Mouse (Mus musculus): Measurements from ENCODE around the gene Wdtc1. TPM values are rescaled to one million over a fixed set of nuclear protein-coding genes. Genes with fewer than 3 reads are reported as not detected.

The Wdtc1 gene
- polyA plus RNA-seq, 1 experiment from 2014 or later: 13.9 TPM

GRCm38 (mm10) chr4:133372278-133372665 lies 19.0 kb upstream of the Wdtc1 start:
- H3K4me1 ChIP-seq: peaks cover 52% of the 10 kb centered on the region

GRCm38 (mm10) chr4:133371621-133372277 lies 18.5 kb upstream of the Wdtc1 start:
- Histone ChIP-seq H3K4me2 (peak overlapping the region; percentile 55), H3K36me3 (peaks cover 2% of the 10 kb centered on the region; the same call in 1 of the 2 replicates), H3K27ac (no peak overlapping the region), H3K4me1 (peaks cover 51% of the 10 kb centered on the region), H3K9ac (no peak overlapping the region), H3K4me3 (peak overlapping the region; percentile 76), H3K27me3 (no peaks in the 10 kb centered on the region), H3K9me3 (no peaks in the 10 kb centered on the region)
- 58% methylated on average over 7 of the region's 7 CpGs for WGBS
- no peak for ATAC-seq (ENCODE audit: insufficient number of reproducible peaks, low FRiP score, low TSS enrichment, low read depth)

More at GRCm38 (mm10) chr4:133372278-133372665, 19.0 kb upstream of the Wdtc1 start:
- Histone ChIP-seq H3K9ac (no peak overlapping the region), H3K36me3 (peaks cover 2% of the 10 kb centered on the region; the same call in 1 of the 2 replicates), H3K27me3 (no peaks in the 10 kb centered on the region), H3K4me3 (peak overlapping the region; percentile 76), H3K27ac (no peak overlapping the region), H3K4me2 (peak overlapping the region; percentile 55), H3K9me3 (no peaks in the 10 kb centered on the region)
- 54% methylated on average over 6 of the region's 6 CpGs for WGBS
- ATAC-seq (ENCODE audit: insufficient number of reproducible peaks, low FRiP score, low TSS enrichment, low read depth): no peak

- Histone ChIP-seq H3K9ac (peak overlapping the region; percentile 70), H3K9me3 (no peaks in the 10 kb centered on the region), H3K4me1 (peaks cover 43% of the 10 kb centered on the region), H3K27me3 (no peaks in the 10 kb centered on the region), H3K27ac (peak overlapping the region; percentile 88), H3K4me3 (peak overlapping the region; percentile 76), H3K36me3 (peaks cover 2% of the 10 kb centered on the region; the same call in 1 of the 2 replicates), H3K4me2 (peak overlapping the region; percentile 55)
- 62% methylated on average over 22 of the region's 22 CpGs for whole genome bisulfite sequencing
- no peak for ATAC-seq (ENCODE audit: insufficient number of reproducible peaks, low FRiP score, low TSS enrichment, low read depth)
Observed at GRCm38 (mm10) chr4:133370298-133371274, 17.3 kb upstream of the Wdtc1 start.

DNA sequence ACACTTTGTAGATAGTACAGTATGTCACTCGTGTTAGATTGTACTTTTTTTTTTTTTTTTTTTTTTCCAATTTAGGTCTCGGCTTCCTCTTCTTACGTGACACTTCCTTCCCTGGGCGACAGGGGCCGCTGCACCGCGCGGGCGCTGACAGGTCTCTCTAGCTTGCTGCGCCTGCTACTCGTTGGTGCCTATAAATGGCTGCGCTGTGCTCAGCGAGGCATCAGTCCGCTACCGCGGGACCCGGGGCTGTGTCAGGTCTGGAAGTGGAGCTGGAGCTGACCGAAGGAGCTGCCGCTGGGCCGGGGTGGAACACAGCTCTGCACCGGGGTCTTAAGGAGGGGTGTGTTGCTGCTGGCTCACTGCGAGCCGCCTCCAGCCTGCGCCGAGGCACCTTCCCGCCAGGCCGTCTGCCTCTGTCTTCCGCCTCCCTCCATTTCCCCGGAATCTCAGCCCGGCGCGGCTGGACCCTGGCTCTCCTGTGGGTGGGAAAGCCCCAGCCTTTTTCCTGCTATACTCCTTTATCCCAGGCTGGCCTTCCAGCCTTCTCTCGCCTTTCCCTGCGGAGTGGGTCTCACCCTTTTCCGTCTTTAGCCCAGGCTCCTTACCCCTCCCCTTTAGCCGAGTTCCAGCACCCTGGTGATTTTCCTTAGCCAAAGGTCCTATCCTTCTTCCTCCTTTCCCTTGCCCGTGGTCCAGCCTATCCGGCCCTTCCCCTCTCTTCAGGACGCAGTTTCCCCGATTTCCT lies 16.4 kb upstream of the Wdtc1 start, which contains the start of gene Slc9a1:
TSS of gene Slc9a1 (plus strand) at position 154 of the 745 bp plus-strand sequence.
- H3K27me3 ChIP-seq: no peaks in the 10 kb centered on the region
- H3K9ac ChIP-seq: peak within 1 kb of the TSS; percentile 70
- peak; percentile 89 for ATAC-seq (ENCODE audit: insufficient number of reproducible peaks, low FRiP score, low TSS enrichment, low read depth)
- H3K9me3 ChIP-seq: no peaks in the 10 kb centered on the region
- H3K4me1 ChIP-seq: peaks cover 41% of the 10 kb centered on the region
- peaks cover 2% of the 10 kb centered on the region; the same call in 1 of the 2 replicates for H3K36me3 ChIP-seq
- WGBS: under 1% methylated on average over 37 of the region's 40 CpGs
- H3K27ac ChIP-seq: peak within 1 kb of the TSS; percentile 88
- peak within 1 kb of the TSS; percentile 55 for H3K4me2 ChIP-seq
- H3K4me3 ChIP-seq: peak within 1 kb of the TSS; percentile 76

DNA sequence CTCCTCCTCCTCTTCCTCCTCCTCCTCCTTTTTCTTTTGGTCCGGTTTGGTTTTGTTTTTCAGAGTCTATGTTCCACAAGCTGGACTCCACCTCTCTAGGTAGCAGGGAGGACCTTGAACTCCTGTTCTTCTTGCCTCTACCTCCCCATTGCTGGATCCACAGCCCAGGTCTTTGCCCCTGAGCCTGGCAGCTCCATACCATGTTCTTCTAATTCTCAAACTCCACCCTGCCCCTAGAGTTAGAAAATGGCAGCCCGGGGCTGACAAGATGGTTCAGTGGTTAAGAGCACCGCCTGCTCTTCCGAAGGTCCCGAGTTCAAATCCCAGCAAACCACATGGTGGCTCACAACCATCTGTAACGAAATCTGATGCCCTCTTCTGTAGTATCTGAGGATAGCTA lies 1.4 kb upstream of the Wdtc1 start:
- no peak overlapping the region for H3K4me2 ChIP-seq
- no peak overlapping the region for H3K9ac ChIP-seq
- H3K4me3 ChIP-seq: no peak overlapping the region
- no peaks in the 10 kb centered on the region for H3K9me3 ChIP-seq
- H3K4me1 ChIP-seq: no peaks in the 10 kb centered on the region
- no peak overlapping the region for H3K27ac ChIP-seq
- H3K36me3 ChIP-seq: no peaks in the 10 kb centered on the region
- no peaks in the 10 kb centered on the region for H3K27me3 ChIP-seq
- WGBS: 86% methylated on average over 6 of the region's 6 CpGs
- ATAC-seq (ENCODE audit: insufficient number of reproducible peaks, low FRiP score, low TSS enrichment, low read depth): no peak

DNA sequence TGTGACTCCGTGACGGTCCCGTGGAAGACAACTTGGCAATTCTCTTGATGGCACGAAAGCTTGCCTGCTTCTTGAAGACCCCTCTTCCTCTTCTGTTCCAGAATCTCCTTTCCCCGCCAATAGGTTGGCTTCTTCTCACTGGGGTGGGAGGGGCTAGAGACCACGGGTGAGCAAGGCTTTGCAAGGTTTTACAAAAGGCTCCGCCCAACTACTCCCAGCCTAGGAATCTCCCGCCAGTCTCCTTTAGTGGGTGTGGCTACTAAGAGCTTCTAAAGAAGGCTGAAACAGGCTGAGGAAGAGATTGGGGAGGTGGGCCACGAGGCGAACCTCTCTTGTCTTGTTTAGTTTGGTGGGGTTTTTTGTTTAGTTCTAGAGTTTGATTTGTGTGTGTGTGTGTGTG lies 484 bp downstream of the Wdtc1 start:
- WGBS: 72% methylated on average over 10 of the region's 10 CpGs
- Histone ChIP-seq H3K9ac (no peak overlapping the region), H3K27me3 (no peaks in the 10 kb centered on the region), H3K27ac (no peak overlapping the region), H3K4me2 (no peak overlapping the region), H3K36me3 (no peaks in the 10 kb centered on the region), H3K9me3 (no peaks in the 10 kb centered on the region), H3K4me1 (no peaks in the 10 kb centered on the region), H3K4me3 (no peak overlapping the region)
- no peak for ATAC-seq (ENCODE audit: insufficient number of reproducible peaks, low FRiP score, low TSS enrichment, low read depth)

DNA sequence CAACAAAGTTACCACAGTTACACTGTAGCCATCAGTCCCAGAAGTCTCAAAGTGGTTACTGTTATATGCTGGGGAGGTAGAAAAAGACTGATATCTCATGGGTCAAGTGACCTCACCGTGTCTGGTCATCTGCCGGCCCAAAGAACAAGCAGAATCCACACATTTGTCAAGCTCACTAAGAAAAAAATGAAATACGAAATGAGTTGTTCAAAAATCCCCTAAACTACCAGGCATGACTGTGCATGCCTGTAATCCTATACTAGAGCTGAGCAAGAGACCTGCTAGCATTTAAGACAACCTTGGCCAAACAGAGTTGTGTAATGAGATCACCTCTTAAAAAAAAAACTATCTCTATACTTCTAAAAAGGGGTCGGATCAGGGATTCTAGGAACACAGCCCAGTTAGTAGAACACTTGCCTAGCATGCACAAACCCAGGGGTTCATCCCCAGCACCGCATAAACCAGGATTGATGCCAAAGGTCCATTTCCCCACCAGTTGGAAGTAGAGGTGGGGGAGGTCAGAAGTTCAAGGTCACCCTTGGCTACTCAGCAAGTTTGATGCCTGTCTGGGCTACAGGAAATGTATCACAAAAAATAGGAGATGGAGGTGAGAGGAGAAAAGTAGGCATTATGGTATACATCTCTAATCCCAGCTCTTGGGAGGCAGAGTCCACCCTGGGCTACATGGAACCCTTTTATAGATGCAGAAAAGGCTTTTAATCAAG lies 5.1 kb downstream of the Wdtc1 start:
- Histone ChIP-seq H3K9me3 (no peaks in the 10 kb centered on the region), H3K4me2 (no peak overlapping the region), H3K4me1 (no peaks in the 10 kb centered on the region), H3K4me3 (no peak overlapping the region), H3K9ac (no peak overlapping the region), H3K36me3 (no peaks in the 10 kb centered on the region), H3K27me3 (no peaks in the 10 kb centered on the region), H3K27ac (no peak overlapping the region)
- 73% methylated on average over 5 of the region's 5 CpGs for WGBS
- ATAC-seq (ENCODE audit: insufficient number of reproducible peaks, low FRiP score, low TSS enrichment, low read depth): no peak

DNA sequence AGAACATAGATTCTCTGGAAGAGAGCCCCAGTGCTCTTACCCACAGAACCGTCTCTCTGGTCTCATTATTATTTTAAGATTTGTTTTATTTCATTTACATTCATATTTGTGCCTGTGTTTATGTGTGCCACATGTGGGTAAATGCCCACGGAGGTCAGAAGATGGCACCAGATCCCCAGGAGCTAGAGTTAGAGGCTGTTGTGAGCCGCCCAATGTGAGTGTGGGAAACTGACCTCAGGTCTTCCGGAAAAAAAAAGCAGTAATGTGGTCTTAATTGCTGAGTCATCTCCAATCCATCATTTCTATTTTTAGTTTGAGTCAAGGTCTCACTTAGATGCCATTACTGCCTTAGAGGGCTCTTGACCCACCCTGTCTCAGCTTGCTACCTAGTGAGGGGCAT lies 5.7 kb downstream of the Wdtc1 start:
- 60% methylated on average over 4 of the region's 4 CpGs for WGBS
- Histone ChIP-seq H3K36me3 (no peaks in the 10 kb centered on the region), H3K4me3 (no peak overlapping the region), H3K27me3 (0 out of 2 replicates have a peak, but pooled peaks cover 3% of the 10 kb centered on the region), H3K9ac (no peak overlapping the region), H3K27ac (no peak overlapping the region), H3K4me1 (no peaks in the 10 kb centered on the region), H3K9me3 (no peaks in the 10 kb centered on the region), H3K4me2 (no peak overlapping the region)
- no peak for ATAC-seq (ENCODE audit: insufficient number of reproducible peaks, low FRiP score, low TSS enrichment, low read depth)

- H3K9ac ChIP-seq: no peak overlapping the region
- no peak overlapping the region for H3K4me3 ChIP-seq
- no peaks in the 10 kb centered on the region for H3K4me1 ChIP-seq
- no peak overlapping the region for H3K27ac ChIP-seq
- ATAC-seq (ENCODE audit: insufficient number of reproducible peaks, low FRiP score, low TSS enrichment, low read depth): no peak
- 0 out of 2 replicates have a peak, but pooled peaks cover 3% of the 10 kb centered on the region for H3K27me3 ChIP-seq
- no peak overlapping the region for H3K4me2 ChIP-seq
- H3K36me3 ChIP-seq: no peaks in the 10 kb centered on the region
- no peaks in the 10 kb centered on the region for H3K9me3 ChIP-seq
- 68% methylated on average over 4 of the region's 4 CpGs for WGBS
Observed at GRCm38 (mm10) chr4:133346577-133346976, 6.7 kb downstream of the Wdtc1 start.

GRCm38 (mm10) chr4:133345702-133346101 lies 7.6 kb downstream of the Wdtc1 start:
- H3K9ac ChIP-seq: no peak overlapping the region
- no peaks in the 10 kb centered on the region for H3K36me3 ChIP-seq
- 84% methylated on average over 6 of the region's 6 CpGs for WGBS
- H3K4me2 ChIP-seq: no peak overlapping the region
- no peak overlapping the region for H3K4me3 ChIP-seq
- no peak overlapping the region for H3K27ac ChIP-seq
- ATAC-seq (ENCODE audit: insufficient number of reproducible peaks, low FRiP score, low TSS enrichment, low read depth): no peak
- 0 out of 2 replicates have a peak, but pooled peaks cover 3% of the 10 kb centered on the region for H3K27me3 ChIP-seq
- H3K9me3 ChIP-seq: no peaks in the 10 kb centered on the region
- no peaks in the 10 kb centered on the region for H3K4me1 ChIP-seq

- Histone ChIP-seq H3K9me3 (no peaks in the 10 kb centered on the region), H3K9ac (no peak overlapping the region), H3K36me3 (no peaks in the 10 kb centered on the region), H3K27me3 (0 out of 2 replicates have a peak, but pooled peaks cover 3% of the 10 kb centered on the region), H3K4me3 (no peak overlapping the region), H3K4me2 (no peak overlapping the region), H3K27ac (no peak overlapping the region), H3K4me1 (peaks cover 4% of the 10 kb centered on the region; the same call in 1 of the 2 replicates)
- 5% methylated on average over 4 of the region's 4 CpGs for whole genome bisulfite sequencing
- no peak for ATAC-seq (ENCODE audit: insufficient number of reproducible peaks, low FRiP score, low TSS enrichment, low read depth)
Observed at GRCm38 (mm10) chr4:133344112-133344511, 9.2 kb downstream of the Wdtc1 start.
